Mouse (Mus musculus) CH12.LX (cell line): ENCODE results near the gene Slc35c1.

Experiments used
- CTCF ChIP-seq, 2 experiments: IDR thresholded peaks in 1 of 2; conservative IDR thresholded peaks in 1 of 2; 2 replicates each; pipeline ENCODE4 v1.5.1; 2011 to 2012; ENCODE audit warnings: low read depth in 2 of 2, low read length in 2 of 2, improper control_type of control experiment in 1 of 2, inconsistent platforms in 1 of 2, mild to moderate bottlenecking in 1 of 2, moderate library complexity in 1 of 2
- EP300 ChIP-seq: IDR thresholded peaks from 2 replicates; pipeline ENCODE4 v1.6.1; 2011; ENCODE audit warnings: low read length, improper control_type of control experiment
- HCFC1 ChIP-seq: IDR thresholded peaks from 2 replicates; pipeline ENCODE4 v1.6.1; 2012; ENCODE audit warnings: low read depth, mild to moderate bottlenecking, inconsistent platforms, low read length, improper control_type of control experiment
- POLR2A ChIP-seq: IDR thresholded peaks from 2 replicates; pipeline ENCODE4 v1.6.1; 2011; ENCODE audit warnings: low read depth, mild to moderate bottlenecking, improper control_type of control experiment, low read length
- TCF12 ChIP-seq: IDR thresholded peaks from 2 replicates; pipeline ENCODE4 v1.6.1; 2014; ENCODE audit warnings: low read depth, mild to moderate bottlenecking, inconsistent platforms, low read length, improper control_type of control experiment

- TF ChIP-seq CTCF (conservative IDR thresholded peaks at IDR 0.05 in 1 of 2, IDR thresholded peaks at IDR 0.05 in 1 of 2; ENCODE audit: low read depth in 2 of 2, low read length in 2 of 2): no peak
- TF ChIP-seq TCF12: no peak
- TF ChIP-seq HCFC1: no peak
- TF ChIP-seq POLR2A: no peak
- TF ChIP-seq EP300: no peak
Measured at GRCm38 (mm10) chr2:92477672-92478312, 17.5 kb upstream of the Slc35c1 start.
